Mouse (Mus musculus) cerebellum, adult 9-10 months (tissue): ENCODE measurements at regions not wholly inside any gene's neighbourhood (a gene's known extent, or its start where the extent isn't known, plus 50 kb on each side); places are given as distances from the start of the nearest gene placed in this dataset.
A peak's percentile ranks its signal among the peaks of the same experiment; 100 is the strongest.

ENCODE experiments used
- DNase-seq: peaks from one replicate; pipeline ENCODE4 v3.0.0; 2022

DNA sequence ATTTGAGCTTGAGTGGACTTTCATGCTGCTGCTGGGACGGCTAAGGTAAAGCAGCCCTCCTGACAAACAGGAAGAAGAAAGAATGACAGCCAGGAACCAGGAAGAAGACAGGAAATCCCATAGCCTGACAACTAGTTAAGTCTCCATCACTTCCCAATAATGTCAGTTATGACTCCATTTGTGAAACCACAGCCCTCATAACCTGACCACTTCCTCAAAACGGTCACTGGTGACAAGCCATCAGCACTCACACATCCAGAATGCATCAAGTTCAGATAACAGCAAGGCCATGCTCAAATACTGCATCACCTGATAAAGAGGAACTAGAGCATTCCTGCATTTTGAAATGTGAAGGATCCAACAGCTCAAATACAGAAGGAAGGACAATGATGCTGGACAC lies 288.3 kb downstream of the Zfp706 start:
- DNase-seq = no peak

GRCm38 (mm10) chr15:36717835-36718234 lies 289.7 kb downstream of the Zfp706 start:
- DNase-seq = no peak

GRCm38 (mm10) chr15:36716686-36717038 lies 290.9 kb downstream of the Zfp706 start:
- no peak for DNase-seq

DNA sequence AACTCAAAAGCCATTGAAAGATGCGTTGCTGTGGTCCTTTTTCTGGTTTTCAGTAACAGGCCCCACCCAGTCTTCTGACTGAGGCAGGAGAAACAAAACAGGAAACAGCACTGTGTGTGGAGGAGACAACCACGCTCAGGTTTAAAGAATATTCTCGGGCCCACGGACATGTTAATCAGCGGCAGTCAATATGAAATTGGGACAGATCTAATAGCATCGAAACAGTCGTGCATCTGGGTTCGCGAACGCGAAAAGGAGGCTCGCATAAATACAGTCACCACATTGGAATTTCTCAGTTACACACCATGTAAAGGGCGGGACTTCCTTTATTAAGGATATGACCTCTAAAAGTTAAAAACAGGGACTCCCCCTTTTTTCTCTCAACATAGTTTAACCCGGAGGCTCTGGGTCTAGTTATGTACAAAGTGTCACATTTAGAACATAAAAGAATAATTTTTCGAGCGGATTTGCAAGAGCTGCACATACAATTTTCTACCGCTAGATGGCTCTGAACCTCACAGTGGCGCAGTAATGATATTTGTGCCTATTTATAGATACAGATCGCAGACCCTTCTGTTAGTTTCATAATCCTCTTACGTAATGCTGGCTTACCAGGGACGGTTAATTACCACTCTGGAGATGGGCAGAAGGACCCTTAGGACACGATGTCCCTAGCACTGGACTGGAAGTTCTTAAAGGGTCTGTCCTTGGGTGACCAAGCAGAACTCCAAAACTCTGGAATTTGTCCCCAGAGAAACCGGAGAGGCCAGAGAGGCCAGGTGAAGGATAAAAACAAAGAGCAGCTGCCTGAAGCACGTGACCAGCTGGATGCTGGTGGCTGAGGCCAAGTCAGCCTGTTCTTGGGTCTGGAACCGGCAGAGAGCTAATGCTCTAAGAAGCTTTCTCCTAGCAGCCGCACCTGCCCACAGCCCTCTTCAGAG lies 291.6 kb downstream of the Zfp706 start:
- peak; percentile 97 for DNase-seq

GRCm38 (mm10) chr15:36715159-36715558 lies 292.4 kb downstream of the Zfp706 start:
- peak; percentile 55 for DNase-seq

- DNase-seq = no peak
Measured at GRCm38 (mm10) chr15:36709788-36710187, 297.8 kb downstream of the Zfp706 start.

- DNase-seq = peak; percentile 84
Measured at GRCm38 (mm10) chr15:36708471-36708870, 299.1 kb downstream of the Zfp706 start.

- no peak for DNase-seq
Measured at GRCm38 (mm10) chr15:36705990-36706389, 301.6 kb downstream of the Zfp706 start.

DNA sequence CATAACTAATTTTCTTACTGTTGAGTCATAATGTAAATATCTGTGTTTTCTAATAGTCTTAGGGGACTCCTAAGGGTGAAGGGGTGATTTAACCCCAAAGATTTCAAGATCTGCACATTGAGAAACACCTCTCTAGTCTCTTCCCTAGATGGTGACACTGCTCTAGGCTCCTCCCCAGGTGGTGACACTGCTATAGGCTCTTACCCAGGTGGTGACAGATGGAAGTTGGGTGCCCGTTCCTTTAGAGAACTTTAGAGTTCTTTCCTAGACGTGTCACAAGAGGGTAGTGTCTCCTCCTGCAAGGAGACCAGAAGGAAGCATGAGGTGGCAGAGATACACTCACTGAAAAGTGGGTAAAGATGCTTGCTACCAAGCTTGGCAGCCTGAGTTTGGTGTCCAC lies 302.2 kb downstream of the Zfp706 start:
- no peak for DNase-seq

DNA sequence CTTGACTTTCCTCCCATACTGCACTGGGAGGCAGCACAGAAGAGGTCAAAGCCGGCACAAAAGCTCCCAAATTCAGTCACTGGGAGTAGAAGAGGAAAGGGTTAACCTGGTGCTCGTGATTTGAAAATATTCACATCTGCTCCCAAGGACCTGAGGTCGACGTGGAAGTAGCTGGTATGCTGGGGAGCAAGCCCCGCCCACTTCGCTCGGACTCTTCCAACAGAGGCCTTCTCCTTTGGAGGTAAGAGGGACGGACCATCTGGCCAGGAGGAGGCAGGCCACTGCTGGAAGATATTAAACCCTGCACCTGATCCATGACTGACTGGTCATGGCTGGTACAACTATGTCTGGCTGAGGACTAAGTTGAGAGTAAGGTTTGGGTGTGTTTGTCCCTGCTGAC lies 305.7 kb downstream of the Zfp706 start:
- no peak for DNase-seq

DNA sequence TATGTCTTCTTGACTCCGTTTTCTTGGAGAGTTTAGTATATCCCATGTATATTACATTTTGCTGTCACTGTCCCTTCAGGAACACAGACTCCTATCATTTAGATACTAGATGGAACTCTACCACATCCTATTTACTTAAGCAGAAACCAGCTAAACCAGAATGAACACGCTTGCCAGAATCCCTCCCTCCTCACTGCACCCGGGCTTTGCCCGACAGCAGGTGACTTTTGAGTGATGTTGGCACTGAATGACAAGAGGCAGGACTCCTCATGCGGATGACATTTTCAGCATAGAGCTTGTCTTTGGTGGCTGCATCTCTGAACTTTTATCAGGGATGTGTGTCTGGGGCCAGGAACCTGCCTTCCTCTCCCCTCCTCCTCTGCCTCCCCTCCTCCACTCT lies 307.4 kb downstream of the Zfp706 start:
- DNase-seq = no peak

DNA sequence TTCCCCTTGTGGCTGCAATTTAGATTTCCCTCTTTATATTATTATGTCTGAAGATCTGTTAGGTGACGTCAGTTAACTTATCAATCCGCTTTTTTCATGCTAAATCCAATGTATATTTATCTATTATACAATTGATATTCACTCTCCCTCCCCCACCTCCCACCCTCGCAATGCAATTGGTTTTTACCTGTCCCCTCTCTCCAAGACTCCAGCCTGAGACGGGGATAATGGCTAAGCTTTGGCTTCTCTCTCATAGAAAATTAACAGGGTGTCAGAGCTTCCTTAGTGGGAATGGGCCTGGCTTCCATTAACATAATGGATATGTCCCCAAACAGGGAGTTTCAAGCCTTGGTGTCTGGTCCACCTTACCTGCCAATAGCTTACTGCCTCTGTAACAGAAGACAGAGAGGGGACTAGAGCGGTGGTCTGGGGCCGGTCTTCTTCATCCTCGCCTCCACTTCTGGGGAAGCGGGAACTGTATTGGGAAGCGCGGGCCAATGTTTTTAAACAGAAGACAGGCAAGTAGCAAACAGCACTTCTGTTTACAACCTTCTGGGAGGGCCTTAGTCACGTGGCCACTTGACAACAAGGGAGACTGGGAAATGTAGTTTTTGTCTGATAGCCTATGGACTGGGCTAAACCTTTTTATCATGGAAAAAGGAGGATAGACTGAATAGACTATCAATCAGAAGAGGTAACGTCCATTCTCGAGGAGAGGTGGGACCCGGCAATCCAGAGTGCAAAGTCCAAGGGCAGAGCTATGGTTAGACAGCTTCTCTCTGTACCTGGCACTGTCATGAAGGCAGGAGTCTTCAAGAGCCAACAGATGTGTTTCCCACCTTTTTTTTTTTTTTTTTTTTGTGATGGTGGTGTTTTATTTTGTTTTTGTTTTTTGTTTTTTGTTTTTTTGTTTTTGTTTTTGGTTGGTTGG lies 312.1 kb downstream of the Zfp706 start:
- DNase-seq = peak; percentile 79

- no peak for DNase-seq
Measured at GRCm38 (mm10) chr15:36691002-36691652, 316.4 kb downstream of the Zfp706 start.

- no peak for DNase-seq
Measured at GRCm38 (mm10) chr15:36689881-36690280, 317.7 kb downstream of the Zfp706 start.

- DNase-seq = no peak
Measured at GRCm38 (mm10) chr15:36689301-36689700, 318.3 kb downstream of the Zfp706 start.

DNA sequence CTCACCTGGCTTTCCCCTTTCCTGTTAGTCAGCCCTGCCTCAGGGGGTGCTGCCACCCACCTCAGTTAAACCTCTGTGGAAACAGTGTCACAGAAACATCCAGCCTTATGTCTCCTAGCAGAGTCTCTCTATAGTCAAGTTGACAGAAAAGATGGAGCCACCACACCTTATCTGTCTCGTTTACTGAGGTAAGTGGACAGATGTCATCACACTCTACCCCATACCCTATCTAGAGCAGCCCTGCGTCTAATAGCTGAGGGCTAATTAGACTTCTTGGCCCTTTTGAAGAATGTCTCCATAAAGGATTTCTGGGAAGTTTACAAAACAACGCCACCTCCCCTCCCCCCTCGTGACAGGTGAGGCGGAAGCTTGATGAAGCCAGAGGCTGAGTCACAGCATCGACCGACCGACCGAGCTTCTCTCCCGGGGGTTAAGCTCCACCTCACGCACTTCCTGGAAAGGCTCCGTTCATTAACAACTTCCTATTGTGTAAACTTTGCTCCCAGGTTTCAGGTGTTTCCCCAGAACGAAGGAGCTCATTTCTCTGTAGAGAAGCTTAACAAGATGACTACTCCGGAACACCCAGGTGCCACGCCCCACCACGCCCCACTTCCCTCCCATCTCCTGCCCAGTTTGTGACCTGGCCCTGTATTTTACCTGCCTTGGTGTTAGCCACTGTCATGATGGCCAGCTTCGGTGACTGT lies 319.4 kb downstream of the Zfp706 start:
- no peak for DNase-seq

- no peak for DNase-seq
Measured at GRCm38 (mm10) chr15:36684684-36685083, 322.9 kb downstream of the Zfp706 start.

GRCm38 (mm10) chr15:36682832-36683231 lies 324.7 kb downstream of the Zfp706 start:
- DNase-seq = no peak

GRCm38 (mm10) chr15:36682159-36682558 lies 325.4 kb downstream of the Zfp706 start:
- no peak for DNase-seq

DNA sequence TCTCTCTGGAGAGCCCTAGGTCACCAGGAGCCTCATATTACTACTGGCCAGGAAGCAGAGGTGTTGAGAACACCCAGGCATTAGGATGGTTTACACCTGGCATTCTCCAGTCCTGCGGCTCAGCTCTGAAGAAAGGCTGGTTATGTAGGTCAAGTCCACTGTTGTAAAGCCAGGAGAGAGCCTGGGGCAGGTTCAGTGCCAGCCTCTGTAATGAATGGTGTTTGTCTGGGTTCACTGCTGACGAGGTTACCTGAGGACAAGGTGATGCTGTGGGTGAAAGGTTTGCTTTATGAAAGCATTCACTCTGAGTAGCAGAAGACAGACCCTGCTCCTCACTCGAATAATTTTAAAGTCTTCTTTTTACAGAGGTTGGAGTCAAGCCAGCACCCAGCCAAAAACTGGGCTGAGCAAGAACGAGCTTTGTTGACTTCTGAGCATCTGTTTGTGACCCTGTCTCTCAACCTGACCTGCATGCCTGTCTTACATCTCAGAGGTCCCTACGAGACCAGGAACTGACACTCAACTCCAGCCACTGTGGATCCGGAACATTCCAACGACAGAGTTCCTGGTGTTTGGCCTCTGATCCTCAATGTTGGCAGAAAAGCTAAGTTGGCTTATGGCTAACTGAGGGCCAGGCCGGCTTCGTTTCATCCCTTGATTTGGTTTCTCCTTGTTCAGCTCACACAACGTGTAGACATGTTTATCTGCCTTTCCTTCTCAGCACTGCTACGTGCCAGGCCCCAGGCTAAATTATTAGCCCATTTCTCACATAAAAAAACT lies 327.0 kb downstream of the Zfp706 start:
- no peak for DNase-seq

DNA sequence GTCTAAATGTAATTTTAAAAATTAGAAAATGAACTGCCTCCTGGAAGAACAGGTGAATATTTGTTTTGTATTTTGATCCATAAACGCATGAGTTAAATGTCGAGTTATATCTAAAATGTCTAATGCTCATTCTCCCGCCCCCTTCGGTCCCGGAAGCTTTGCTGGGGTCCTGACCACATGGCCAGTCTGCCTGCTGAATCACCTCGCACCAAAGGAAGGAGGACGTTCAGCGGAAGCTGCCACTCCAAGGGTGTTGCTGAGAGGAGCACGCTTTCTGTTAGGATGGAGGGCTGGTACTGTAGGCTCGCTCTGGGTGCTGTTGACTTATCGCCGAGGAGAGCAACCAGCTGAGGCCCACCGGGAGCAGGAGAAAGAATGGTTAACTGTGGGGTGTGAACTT lies 328.0 kb downstream of the Zfp706 start:
- no peak for DNase-seq

DNA sequence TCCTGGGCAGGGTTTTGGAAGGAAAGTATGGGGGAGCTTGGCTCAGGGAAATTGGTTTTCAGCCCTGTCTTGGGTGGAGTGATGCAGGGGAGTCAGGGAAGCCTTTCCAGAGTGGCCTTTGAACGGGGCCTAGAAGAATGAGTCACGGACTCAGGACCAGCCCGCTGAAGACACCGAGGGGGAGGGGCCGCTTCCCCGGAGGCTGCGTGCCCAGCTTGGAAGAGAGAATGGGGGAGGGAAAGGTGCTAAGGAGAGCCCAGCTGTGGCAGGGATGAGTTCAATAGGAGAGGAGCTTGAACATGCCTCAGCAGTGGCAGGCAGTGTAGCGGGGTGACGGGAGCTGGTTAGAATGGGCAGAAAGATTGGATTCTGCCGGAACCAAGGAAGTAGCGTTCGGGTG lies 337.8 kb downstream of the Zfp706 start:
- no peak for DNase-seq
